Mouse (Mus musculus): ENCODE measurements around the gene Wdr75. TPM values are rescaled to one million over a fixed set of nuclear protein-coding genes. Genes with fewer than 3 reads are reported as not detected.

Gene Wdr75
- 10 to 100 TPM; 13.2 to 18.3 TPM for total RNA-seq (2023)

GRCm38 (mm10) chr1:45794969-45795908 lies at the start of gene Wdr75:
Wdr75 (plus strand) TSS chr1:45795166.

Other genes with a start within 250 kb of the Wdr75 start
- not detected for gene Gm5269, start 95.1 kb downstream of the Wdr75 start, total RNA-seq (2023)
- gene Slc40a1, start 131.4 kb downstream of the Wdr75 start, total RNA-seq (2023): 100 to 1,000 TPM; 116 to 145 TPM